Mouse (Mus musculus): ENCODE results near the gene Vmn1r234. TPM values are rescaled to one million over a fixed set of nuclear protein-coding genes. Genes with fewer than 3 reads are reported as not detected.
"Not testable (repeated sequence)": the region's sequence is repeated elsewhere in the genome, so short reads cannot be mapped to it uniquely, and the experiment has no call there.

The Vmn1r234 gene
- not detected in 2 replicates for total RNA-seq (2014; rRNA removed)
- polyA plus RNA-seq (2015; fragmentation: Nextera tagmentation; extraction: Ambion mirVana) = not detected in 2 replicates

- H3K4me1 ChIP-seq (ENCODE audit: insufficient read depth, low read length) = no peaks in the 10 kb centered on the region
- H3K27me3 ChIP-seq (ENCODE audit: insufficient read depth, low read length) = no peaks in the 10 kb centered on the region
- no peak for TF ChIP-seq CTCF (IDR thresholded peaks at IDR 0.05; ENCODE audit: low read depth)
- no peaks in the 10 kb centered on the region for H3K36me3 ChIP-seq (ENCODE audit: insufficient read depth, low read length)
- WGBS = 72% methylated on average over 1 of the region's 1 CpGs
- H3K9ac ChIP-seq (replicated peaks; ENCODE audit: low read length) = no peak within 1 kb of the TSS
- H3K4me3 ChIP-seq (ENCODE audit: low read length) = no peak within 1 kb of the TSS
- H3K27ac ChIP-seq = no peak within 1 kb of the TSS
- ATAC-seq (no peak), DNase-seq (ENCODE audit: low spot score) (no peak)
- no peak within 1 kb of the TSS for H3K4me2 ChIP-seq (ENCODE audit: low read depth, low read length)
- no peaks in the 10 kb centered on the region for H3K9me3 ChIP-seq (ENCODE audit: low read length)
These were observed at the start of gene Vmn1r234 for GRCm38 (mm10) chr17:21225787-21226186. Gene Vmn1r234 (plus strand): TSS chr17:21226087.

DNA sequence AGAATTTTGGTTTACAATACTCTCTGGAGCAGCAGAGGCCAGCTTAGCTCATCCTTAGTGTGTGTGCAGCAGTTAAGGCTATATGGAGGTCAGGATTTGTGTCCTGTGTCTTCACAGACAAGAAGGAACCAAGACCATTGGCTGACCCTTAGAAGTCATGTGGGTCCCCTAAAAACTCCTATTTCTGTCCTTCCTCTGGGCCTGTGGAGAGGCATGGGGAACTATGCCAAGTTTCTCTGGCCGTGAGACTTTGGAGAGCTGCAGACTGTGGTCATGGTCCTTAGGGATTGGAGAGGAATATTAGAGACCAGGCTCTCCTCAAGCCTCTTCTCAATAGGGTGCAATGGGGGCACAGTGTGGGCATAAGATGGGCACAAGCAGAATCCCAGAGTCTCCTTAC, 14.8 kb upstream of the Vmn1r234 start:
- not testable (repeated sequence) for ATAC-seq; H3K9ac ChIP-seq (replicated peaks; ENCODE audit: low read length); H3K4me3 ChIP-seq (ENCODE audit: low read length); H3K4me1 ChIP-seq (ENCODE audit: insufficient read depth, low read length); H3K36me3 ChIP-seq (ENCODE audit: insufficient read depth, low read length); H3K27ac ChIP-seq; H3K9me3 ChIP-seq (ENCODE audit: low read length); H3K27me3 ChIP-seq (ENCODE audit: insufficient read depth, low read length); DNase-seq (ENCODE audit: low spot score); H3K4me2 ChIP-seq (ENCODE audit: low read depth, low read length)
- 95% methylated on average over 1 of the region's 1 CpGs for WGBS

DNA sequence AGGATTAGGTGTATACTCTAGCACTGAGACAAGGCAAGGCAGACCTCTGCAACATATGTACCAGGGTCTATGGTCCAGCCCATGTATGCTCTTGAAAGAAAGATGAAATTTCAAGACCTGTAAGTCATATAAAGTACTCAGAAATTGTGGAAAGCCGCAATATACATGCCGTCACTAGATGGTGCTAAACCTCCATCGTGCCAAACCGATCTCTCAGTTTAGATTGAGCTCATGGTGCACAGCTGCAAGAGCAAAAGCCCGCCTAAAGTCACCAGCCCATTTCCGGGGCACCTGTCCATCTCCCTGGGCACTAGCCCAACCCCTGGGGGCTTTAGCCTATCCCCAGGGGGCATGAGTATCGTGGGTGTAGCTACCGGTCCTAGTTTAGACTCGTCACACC, 5.8 kb downstream of the Vmn1r234 start:
- Histone ChIP-seq H3K4me2 (ENCODE audit: low read depth, low read length) (no peak overlapping the region), H3K9me3 (ENCODE audit: low read length) (no peaks in the 10 kb centered on the region), H3K4me3 (ENCODE audit: low read length) (no peak overlapping the region), H3K9ac (replicated peaks; ENCODE audit: low read length) (no peak overlapping the region), H3K27ac (no peak overlapping the region), H3K27me3 (ENCODE audit: insufficient read depth, low read length) (no peaks in the 10 kb centered on the region), H3K36me3 (ENCODE audit: insufficient read depth, low read length) (no peaks in the 10 kb centered on the region), H3K4me1 (ENCODE audit: insufficient read depth, low read length) (no peaks in the 10 kb centered on the region)
- peak; percentile 70 for TF ChIP-seq CTCF (IDR thresholded peaks at IDR 0.05; ENCODE audit: low read depth)
- peak; percentile 58 for DNase-seq (ENCODE audit: low spot score)
- peak; percentile 27; the same call in 1 of the 2 replicates for ATAC-seq
- WGBS = 28% methylated on average over 9 of the region's 9 CpGs

DNA sequence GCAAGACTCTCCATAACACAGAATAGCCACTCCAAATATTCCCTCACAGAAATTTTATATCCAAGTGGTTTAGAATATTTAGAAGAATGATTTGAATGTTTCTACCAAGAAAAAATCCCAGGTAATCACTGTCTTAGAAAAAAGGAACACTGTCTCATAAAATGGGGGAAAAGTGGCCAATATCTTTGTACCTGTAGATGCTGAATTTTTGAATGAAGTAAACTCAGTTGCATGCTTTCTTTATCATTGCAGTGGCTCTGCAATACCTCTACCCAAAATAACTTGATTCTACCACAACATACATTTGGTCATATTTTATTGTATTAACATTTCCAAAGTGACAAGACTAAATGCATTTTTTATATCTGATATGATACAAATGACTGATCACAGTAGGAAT, 30.2 kb downstream of the Vmn1r234 start, which contains the start of gene Vmn1r235:
TSS of gene Vmn1r235 (plus strand) at position 301 of the 400 bp plus-strand sequence.
- H3K4me2 ChIP-seq (ENCODE audit: low read depth, low read length) = no peak within 1 kb of the TSS
- no peak within 1 kb of the TSS for H3K4me3 ChIP-seq (ENCODE audit: low read length)
- no peaks in the 10 kb centered on the region for H3K36me3 ChIP-seq (ENCODE audit: insufficient read depth, low read length)
- H3K4me1 ChIP-seq (ENCODE audit: insufficient read depth, low read length) = no peaks in the 10 kb centered on the region
- DNase-seq (ENCODE audit: low spot score) = no peak
- H3K9me3 ChIP-seq (ENCODE audit: low read length) = no peaks in the 10 kb centered on the region
- no peak within 1 kb of the TSS for H3K9ac ChIP-seq (replicated peaks; ENCODE audit: low read length)
- no peak for ATAC-seq
- H3K27me3 ChIP-seq (ENCODE audit: insufficient read depth, low read length) = no peaks in the 10 kb centered on the region
- no peak within 1 kb of the TSS for H3K27ac ChIP-seq
- TF ChIP-seq CTCF (IDR thresholded peaks at IDR 0.05; ENCODE audit: low read depth) = no peak

DNA sequence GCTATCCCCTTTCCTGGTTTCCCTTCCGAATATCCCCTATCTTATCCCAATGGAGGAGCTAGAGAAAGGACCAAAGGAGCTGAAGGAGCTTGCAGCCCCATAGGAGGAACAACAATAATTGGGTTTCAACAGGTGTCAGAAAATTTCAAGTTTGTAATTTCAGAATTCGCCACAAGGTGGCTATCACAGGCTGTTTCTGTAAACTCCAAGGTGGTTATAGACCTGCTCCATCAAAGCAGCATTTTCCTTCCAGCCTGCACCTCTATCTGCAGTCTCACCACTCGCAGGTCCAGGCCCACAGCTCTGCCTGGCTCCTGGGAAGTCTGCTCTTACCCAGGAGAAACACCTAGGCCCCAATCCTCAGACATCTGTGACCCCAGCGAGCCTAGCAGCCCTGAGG, 46.2 kb downstream of the Vmn1r234 start:
- 12% methylated on average over 4 of the region's 4 CpGs for WGBS
- no peak overlapping the region for H3K4me3 ChIP-seq (ENCODE audit: low read length)
- no peak overlapping the region for H3K9ac ChIP-seq (replicated peaks; ENCODE audit: low read length)
- DNase-seq (ENCODE audit: low spot score) (peak; percentile 74), ATAC-seq (peak; percentile 59; the same call in 1 of the 2 replicates)
- no peaks in the 10 kb centered on the region for H3K36me3 ChIP-seq (ENCODE audit: insufficient read depth, low read length)
- peak; percentile 71 for TF ChIP-seq CTCF (IDR thresholded peaks at IDR 0.05; ENCODE audit: low read depth)
- no peaks in the 10 kb centered on the region for H3K27me3 ChIP-seq (ENCODE audit: insufficient read depth, low read length)
- H3K4me1 ChIP-seq (ENCODE audit: insufficient read depth, low read length) = no peaks in the 10 kb centered on the region
- no peak overlapping the region for H3K27ac ChIP-seq
- H3K9me3 ChIP-seq (ENCODE audit: low read length) = no peaks in the 10 kb centered on the region
- no peak overlapping the region for H3K4me2 ChIP-seq (ENCODE audit: low read depth, low read length)

GRCm38 (mm10) chr17:21282642-21283041, 56.8 kb downstream of the Vmn1r234 start, which contains the start of gene Vmn1r236:
Gene Vmn1r236 (plus strand): TSS chr17:21282942.
- WGBS = 78% methylated on average over 3 of the region's 3 CpGs
- no peaks in the 10 kb centered on the region for H3K4me1 ChIP-seq (ENCODE audit: insufficient read depth, low read length)
- no peak within 1 kb of the TSS for H3K27ac ChIP-seq
- H3K4me2 ChIP-seq (ENCODE audit: low read depth, low read length) = no peak within 1 kb of the TSS
- H3K9me3 ChIP-seq (ENCODE audit: low read length) = no peaks in the 10 kb centered on the region
- no peaks in the 10 kb centered on the region for H3K27me3 ChIP-seq (ENCODE audit: insufficient read depth, low read length)
- no peak for TF ChIP-seq CTCF (IDR thresholded peaks at IDR 0.05; ENCODE audit: low read depth)
- no peak within 1 kb of the TSS for H3K9ac ChIP-seq (replicated peaks; ENCODE audit: low read length)
- no peak for ATAC-seq
- no peaks in the 10 kb centered on the region for H3K36me3 ChIP-seq (ENCODE audit: insufficient read depth, low read length)
- DNase-seq (ENCODE audit: low spot score) = no peak
- H3K4me3 ChIP-seq (ENCODE audit: low read length) = no peak within 1 kb of the TSS

GRCm38 (mm10) chr17:21284395-21284794, 58.5 kb downstream of the Vmn1r234 start:
- H3K27ac ChIP-seq = no peak overlapping the region
- H3K36me3 ChIP-seq (ENCODE audit: insufficient read depth, low read length) = no peaks in the 10 kb centered on the region
- H3K4me1 ChIP-seq (ENCODE audit: insufficient read depth, low read length) = no peaks in the 10 kb centered on the region
- H3K4me3 ChIP-seq (ENCODE audit: low read length) = no peak overlapping the region
- no peak for DNase-seq (ENCODE audit: low spot score)
- H3K27me3 ChIP-seq (ENCODE audit: insufficient read depth, low read length) = no peaks in the 10 kb centered on the region
- no peak overlapping the region for H3K4me2 ChIP-seq (ENCODE audit: low read depth, low read length)
- H3K9me3 ChIP-seq (ENCODE audit: low read length) = no peaks in the 10 kb centered on the region
- no peak for ATAC-seq
- no peak overlapping the region for H3K9ac ChIP-seq (replicated peaks; ENCODE audit: low read length)
- TF ChIP-seq CTCF (IDR thresholded peaks at IDR 0.05; ENCODE audit: low read depth) = no peak

Small RNA genes lying within 50 kb of the gene (microRNA-seq; reads per million reads assigned to microRNA genes)
- gene Gm26384 = 0 reads per million in 2 experiments

Other genes with a start within 250 kb of the Vmn1r234 start
- gene Vmn1r233, start 229.6 kb upstream of the Vmn1r234 start, total RNA-seq (2014; rRNA removed) = not detected in 2 replicates
- not detected in 2 replicates for gene Vmn1r233, start 229.6 kb upstream of the Vmn1r234 start, polyA plus RNA-seq (2015; fragmentation: Nextera tagmentation; extraction: Ambion mirVana)
- gene Zfp160, start 217.2 kb upstream of the Vmn1r234 start, total RNA-seq (2014; rRNA removed) = 8.8 and 15.6 TPM in 2 replicates
- 10.6 and 11.9 TPM in 2 replicates for gene Zfp160, start 217.2 kb upstream of the Vmn1r234 start, polyA plus RNA-seq (2015; fragmentation: Nextera tagmentation; extraction: Ambion mirVana)
- not detected in 2 replicates for gene Vmn1r235, start 30.3 kb downstream of the Vmn1r234 start, total RNA-seq (2014; rRNA removed)
- not detected in 2 replicates for gene Vmn1r235, start 30.3 kb downstream of the Vmn1r234 start, polyA plus RNA-seq (2015; fragmentation: Nextera tagmentation; extraction: Ambion mirVana)
- not detected in 2 replicates for gene Vmn1r236, start 56.9 kb downstream of the Vmn1r234 start, total RNA-seq (2014; rRNA removed)
- not detected in 2 replicates for gene Vmn1r236, start 56.9 kb downstream of the Vmn1r234 start, polyA plus RNA-seq (2015; fragmentation: Nextera tagmentation; extraction: Ambion mirVana)
- not detected in 2 replicates for gene Vmn1r237, start 85.8 kb downstream of the Vmn1r234 start, total RNA-seq (2014; rRNA removed)
- not detected in 2 replicates for gene Vmn1r237, start 85.8 kb downstream of the Vmn1r234 start, polyA plus RNA-seq (2015; fragmentation: Nextera tagmentation; extraction: Ambion mirVana)
- 0.73 and 1.7 TPM in 2 replicates for gene Zfp677, start 157.7 kb downstream of the Vmn1r234 start, total RNA-seq (2014; rRNA removed)
- 1.8 and 2.7 TPM in 2 replicates for gene Zfp677, start 157.7 kb downstream of the Vmn1r234 start, polyA plus RNA-seq (2015; fragmentation: Nextera tagmentation; extraction: Ambion mirVana)
- 2.1 and 2.2 TPM in 2 replicates for gene Zfp54, start 197.1 kb downstream of the Vmn1r234 start, total RNA-seq (2014; rRNA removed)
- gene Zfp54, start 197.1 kb downstream of the Vmn1r234 start, polyA plus RNA-seq (2015; fragmentation: Nextera tagmentation; extraction: Ambion mirVana) = 1.8 and 2.4 TPM in 2 replicates
- gene Zfp51, start 224.3 kb downstream of the Vmn1r234 start, total RNA-seq (2014; rRNA removed) = 2.9 and 3.2 TPM in 2 replicates
- gene Zfp51, start 224.3 kb downstream of the Vmn1r234 start, polyA plus RNA-seq (2015; fragmentation: Nextera tagmentation; extraction: Ambion mirVana) = 5.6 TPM in 2 replicates